Mouse (Mus musculus): ENCODE results near the gene Esp6. TPM values are rescaled to one million over a fixed set of nuclear protein-coding genes. Genes with fewer than 3 reads are reported as not detected.

The Esp6 gene
- not detected for polyA plus RNA-seq (2014; fragmentation: Illumina TruSeq; extraction: RNeasy Lipid Tissue Mini Kit (QIAGEN cat#74804); ENCODE audit: low replicate concordance)

GRCm38 (mm10) chr17:40561207-40561606 is at the start of gene Esp6:
Esp6 (plus strand) TSS chr17:40561507.

DNA sequence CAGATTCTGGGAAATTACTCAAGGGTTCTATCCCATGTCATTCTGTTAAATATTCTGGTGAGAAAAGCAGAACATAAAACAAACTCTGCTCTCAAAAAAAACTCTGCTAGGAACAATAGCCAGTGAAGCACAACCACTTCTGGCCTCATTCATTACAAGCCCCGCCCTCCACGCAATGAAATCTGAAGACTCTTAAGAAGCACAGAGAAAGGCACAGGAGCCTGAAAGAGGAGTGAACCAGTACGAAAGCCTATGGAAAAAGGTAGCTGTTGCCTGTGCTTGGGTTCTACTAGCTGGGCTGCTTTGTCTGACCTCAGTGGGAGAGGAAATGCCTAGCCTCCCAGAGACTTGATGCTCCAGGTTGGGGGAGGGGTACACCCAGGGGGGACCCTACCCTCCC is 41.5 kb upstream of the Esp6 start, which contains the start of gene Esp8:
Esp8 (plus strand) TSS at position 205 of the 400 bp plus-strand sequence.

GRCm38 (mm10) chr17:40598294-40598693 is 37.0 kb downstream of the Esp6 start, which contains the start of gene Esp4:
Esp4 (plus strand) TSS chr17:40598594.

Other genes with a start within 250 kb of the Esp6 start
- not detected for gene Crisp1, start 242.3 kb upstream of the Esp6 start, polyA plus RNA-seq (2014; fragmentation: Illumina TruSeq; extraction: RNeasy Lipid Tissue Mini Kit (QIAGEN cat#74804); ENCODE audit: low replicate concordance)
- gene Esp8, start 41.5 kb upstream of the Esp6 start, polyA plus RNA-seq (2014; fragmentation: Illumina TruSeq; extraction: RNeasy Lipid Tissue Mini Kit (QIAGEN cat#74804); ENCODE audit: low replicate concordance) = not detected
- not detected for gene Esp4, start 37.1 kb downstream of the Esp6 start, polyA plus RNA-seq (2014; fragmentation: Illumina TruSeq; extraction: RNeasy Lipid Tissue Mini Kit (QIAGEN cat#74804); ENCODE audit: low replicate concordance)
- not detected for gene Esp3, start 70.6 kb downstream of the Esp6 start, polyA plus RNA-seq (2014; fragmentation: Illumina TruSeq; extraction: RNeasy Lipid Tissue Mini Kit (QIAGEN cat#74804); ENCODE audit: low replicate concordance)
- gene Esp1, start 165.6 kb downstream of the Esp6 start, polyA plus RNA-seq (2014; fragmentation: Illumina TruSeq; extraction: RNeasy Lipid Tissue Mini Kit (QIAGEN cat#74804); ENCODE audit: low replicate concordance) = not detected
- gene Crisp2, start 245.5 kb downstream of the Esp6 start, polyA plus RNA-seq (2014; fragmentation: Illumina TruSeq; extraction: RNeasy Lipid Tissue Mini Kit (QIAGEN cat#74804); ENCODE audit: low replicate concordance) = 2.1 TPM
- gene Rhag, start 249.6 kb downstream of the Esp6 start, polyA plus RNA-seq (2014; fragmentation: Illumina TruSeq; extraction: RNeasy Lipid Tissue Mini Kit (QIAGEN cat#74804); ENCODE audit: low replicate concordance) = not detected